Mouse (Mus musculus): ENCODE results near the gene Msh6.

- TF ChIP-seq GATA1 (IDR thresholded peaks at IDR 0.05; ENCODE audit: low read length), result no peak
- no peak for TF ChIP-seq TAL1 (IDR thresholded peaks at IDR 0.05; ENCODE audit: low read length)
Measured at GRCm38 (mm10) chr17:87997808-87998207, 22.9 kb downstream of the Msh6 start.
